Mouse (Mus musculus) midbrain, embryonic 11.5 days (tissue): ENCODE results near the gene Gm12169. TPM values are rescaled to one million over a fixed set of nuclear protein-coding genes. Genes with fewer than 3 reads are reported as not detected.

ENCODE experiments used
- ATAC-seq: fragments of 200-750 bp; cut with Nextera tagmentation; 2 replicates; pipeline ENCODE4 v1.8.0; 2017; ENCODE audit warnings: moderate TSS enrichment, moderate library complexity; ENCODE audit not compliant: low FRiP score
- DNase-seq: peaks from one replicate; pipeline ENCODE4 v3.0.0; 2015; ENCODE audit warnings: low spot score; ENCODE audit errors: missing footprints
- H3K27ac ChIP-seq: fragments of 300-500 bp; sonication (generic); 2 replicates; pipeline ENCODE4 v1.5.1; 2014; ENCODE audit warnings: low read depth, low read length
- H3K27me3 ChIP-seq: fragments of 300-500 bp; sonication (generic); 2 replicates; pipeline ENCODE4 v1.6.1; 2014; ENCODE audit warnings: mild to moderate bottlenecking, low read length, moderate library complexity, mixed read lengths; ENCODE audit not compliant: control insufficient read depth, insufficient read depth
- H3K36me3 ChIP-seq: fragments of 300-500 bp; sonication (generic); 2 replicates; pipeline ENCODE4 v1.6.1; 2014; ENCODE audit warnings: mild to moderate bottlenecking, low read length, moderate library complexity, mixed read lengths; ENCODE audit not compliant: control insufficient read depth, insufficient read depth
- H3K4me1 ChIP-seq: fragments of 300-500 bp; sonication (generic); 2 replicates; pipeline ENCODE4 v1.6.1; 2014; ENCODE audit warnings: low read length; ENCODE audit not compliant: control insufficient read depth, insufficient read depth
- H3K4me2 ChIP-seq: fragments of 300-500 bp; sonication (generic); 2 replicates; pipeline ENCODE4 v1.6.1; 2014; ENCODE audit warnings: mild to moderate bottlenecking, moderate library complexity
- H3K4me3 ChIP-seq: fragments of 300-500 bp; sonication (generic); 2 replicates; pipeline ENCODE4 v1.5.1; 2014; ENCODE audit warnings: low read depth, low read length
- H3K9ac ChIP-seq: fragments of 300-500 bp; sonication (generic); 2 replicates; pipeline ENCODE4 v1.6.1; 2014; ENCODE audit warnings: low read length
- H3K9me3 ChIP-seq: fragments of 300-500 bp; sonication (generic); 2 replicates; pipeline ENCODE4 v1.6.1; 2016; ENCODE audit warnings: low read length; ENCODE audit not compliant: control insufficient read depth
- WGBS: fragments of 180-500 bp; shearing (Covaris S2); extraction: QIAGEN DNeasy Blood & Tissue Kit; methylation state at CpG from one replicate; pipeline ENCODE4 v1.1.7; 2014; 5-methylcytosine and 5-hydroxymethylcytosine counted together
- polyA plus RNA-seq: library from polyadenylated mRNA; unstranded; fragments of >200 nt; fragmentation: Nextera tagmentation; extraction: Ambion mirVana; gene quantifications from 2 replicates; pipeline ENCODE4 v1.2.1, GENCODE M21; 2014

The Gm12169 gene
- polyA plus RNA-seq, 1 experiment from 2014 or later, result not detected

GRCm38 (mm10) chr11:46578771-46579281 is 54.8 kb downstream of the Gm12169 start:
- no peak overlapping the region for H3K4me2 ChIP-seq
- H3K36me3 ChIP-seq, result no peaks in the 10 kb centered on the region
- WGBS, result 72% methylated on average over 5 of the region's 5 CpGs
- no peak for DNase-seq
- no peaks in the 10 kb centered on the region for H3K9me3 ChIP-seq
- no peak overlapping the region for H3K27ac ChIP-seq
- no peak overlapping the region for H3K9ac ChIP-seq
- H3K27me3 ChIP-seq, result no peaks in the 10 kb centered on the region
- H3K4me1 ChIP-seq, result no peaks in the 10 kb centered on the region
- no peak overlapping the region for H3K4me3 ChIP-seq
- ATAC-seq, result no peak

GRCm38 (mm10) chr11:46580428-46580827 is 56.4 kb downstream of the Gm12169 start:
- no peak overlapping the region for H3K4me3 ChIP-seq
- H3K36me3 ChIP-seq, result no peaks in the 10 kb centered on the region
- DNase-seq (no peak), ATAC-seq (no peak)
- no peaks in the 10 kb centered on the region for H3K9me3 ChIP-seq
- no peaks in the 10 kb centered on the region for H3K27me3 ChIP-seq
- WGBS, result 82% methylated on average over 3 of the region's 3 CpGs
- H3K9ac ChIP-seq, result no peak overlapping the region
- H3K27ac ChIP-seq, result no peak overlapping the region
- H3K4me2 ChIP-seq, result no peak overlapping the region
- no peaks in the 10 kb centered on the region for H3K4me1 ChIP-seq

GRCm38 (mm10) chr11:46582741-46583140 is 58.7 kb downstream of the Gm12169 start:
- 81% methylated on average over 5 of the region's 5 CpGs for WGBS
- Histone ChIP-seq H3K4me3 (no peak overlapping the region), H3K4me1 (no peaks in the 10 kb centered on the region), H3K27me3 (no peaks in the 10 kb centered on the region), H3K9me3 (no peaks in the 10 kb centered on the region), H3K9ac (no peak overlapping the region), H3K4me2 (no peak overlapping the region), H3K36me3 (no peaks in the 10 kb centered on the region), H3K27ac (no peak overlapping the region)
- DNase-seq (no peak), ATAC-seq (no peak)

Other genes with a start within 250 kb of the Gm12169 start
- 34.0 and 40.4 TPM in 2 replicates for gene Cyfip2, start 211.4 kb upstream of the Gm12169 start, polyA plus RNA-seq
- not detected in 2 replicates for gene Itk, start 134.7 kb upstream of the Gm12169 start, polyA plus RNA-seq
- not detected in 2 replicates for gene Fam71b, start 127.7 kb upstream of the Gm12169 start, polyA plus RNA-seq
- 110 and 117 TPM in 2 replicates for gene Med7, start 87.3 kb upstream of the Gm12169 start, polyA plus RNA-seq
- 0.17 and 0.20 TPM in 2 replicates for gene Havcr2, start 69.3 kb upstream of the Gm12169 start, polyA plus RNA-seq
- not detected in 2 replicates for gene BC053393, start 47.3 kb downstream of the Gm12169 start, polyA plus RNA-seq
- gene Dppa1, start 105.0 kb downstream of the Gm12169 start, polyA plus RNA-seq, result not detected in 2 replicates
- gene Timd2, start 182.8 kb downstream of the Gm12169 start, polyA plus RNA-seq, result 0.27 TPM in 1 of 2 replicates, not detected in the other
- not detected in 2 replicates for gene Havcr1, start 210.9 kb downstream of the Gm12169 start, polyA plus RNA-seq